ENCODE assay signal across 12 mouse cellular contexts in genomic region chr5:115854370-115854769, GRCm38 (mm10). TPM values are rescaled to one million over a fixed set of nuclear protein-coding genes. Genes with fewer than 3 reads are reported as not detected.
DNase-seq lines count a peak whose midpoint lies in the region; ATAC-seq lines count a peak whose summit lies in the region.
"Had no signal": no experiment of that assay in that cellular context is flagged by ENCODE, and none has a peak within 500 bp of the region (broad histone marks: within the 10 kb centered on the region; RNA-seq: fewer than 3 reads in every experiment).

No protein-coding gene starts in this region.

- no peaks in the 10 kb centered on the region for H3K27me3 ChIP-seq in kidney, embryonic 14.5 days (ENCODE audit: control insufficient read depth, insufficient read depth, low read length)
- no peaks in the 10 kb centered on the region for H3K27me3 ChIP-seq in forebrain, embryonic 11.5 days (ENCODE audit: control insufficient read depth, insufficient read depth, low read length)
- H3K27me3 ChIP-seq: limb, embryonic 15.5 days had no signal

- H3K4me3 ChIP-seq in kidney, embryonic 14.5 days (ENCODE audit: low read length): no peak overlapping the region
- peak overlapping the region; percentile 41 for H3K4me3 ChIP-seq in brown adipose tissue, adult 24 weeks (ENCODE audit: insufficient read depth, low read depth, low read length)
- no peak overlapping the region for H3K4me3 ChIP-seq in forebrain, embryonic 11.5 days (ENCODE audit: low read depth, low read length)
- H3K4me3 ChIP-seq: limb, embryonic 15.5 days; myocyte had no signal

- peaks cover 30% of the 10 kb centered on the region for H3K36me3 ChIP-seq in kidney, embryonic 14.5 days (ENCODE audit: control insufficient read depth, insufficient read depth, low read length)
- H3K36me3 ChIP-seq in forebrain, embryonic 11.5 days (ENCODE audit: control insufficient read depth, insufficient read depth, low read length): peaks cover 11% of the 10 kb centered on the region

- no peak overlapping the region for H3K27ac ChIP-seq in kidney, embryonic 14.5 days (ENCODE audit: low read depth, low read length)
- H3K27ac ChIP-seq in brown adipose tissue, adult 24 weeks (replicated peaks; ENCODE audit: low read depth, low read length): peak overlapping the region; percentile 67
- H3K27ac ChIP-seq in forebrain, embryonic 11.5 days (ENCODE audit: low read depth, low read length): no peak overlapping the region
- H3K27ac ChIP-seq: limb, embryonic 15.5 days had no signal

- no peak overlapping the region for H3K4me2 ChIP-seq in kidney, embryonic 14.5 days (replicated peaks; ENCODE audit: low read depth, low read length)
- H3K4me2 ChIP-seq in forebrain, embryonic 11.5 days (ENCODE audit: low read depth, low read length, severe bottlenecking): no peak overlapping the region
- H3K4me2 ChIP-seq: limb, embryonic 15.5 days had no signal

- no peaks in the 10 kb centered on the region for H3K9me3 ChIP-seq in kidney, embryonic 14.5 days (ENCODE audit: control insufficient read depth, low read length)
- H3K9me3 ChIP-seq in forebrain, embryonic 11.5 days (ENCODE audit: control insufficient read depth, low read length): no peaks in the 10 kb centered on the region
- H3K9me3 ChIP-seq: limb, embryonic 15.5 days had no signal

- ATAC-seq in kidney, embryonic 14.5 days (ENCODE audit: low FRiP score, low TSS enrichment): no peak
- ATAC-seq in forebrain, embryonic 11.5 days (replicated peaks; ENCODE audit: low FRiP score): no peak
- no peak for ATAC-seq in erythroid progenitor cell, adult 5-6 weeks (replicated peaks; ENCODE audit: low FRiP score, poor library complexity, severe bottlenecking)

- H3K9ac ChIP-seq in kidney, embryonic 14.5 days (ENCODE audit: low read depth, low read length): no peak overlapping the region
- H3K9ac ChIP-seq in forebrain, embryonic 11.5 days (ENCODE audit: low read length): no peak overlapping the region
- H3K9ac ChIP-seq: limb, embryonic 15.5 days had no signal

- 88% methylated on average over 12 of the region's 12 CpGs for WGBS in kidney, embryonic 14.5 days
- whole genome bisulfite sequencing in forebrain, embryonic 11.5 days: 88% methylated on average over 12 of the region's 12 CpGs

- peak; percentile 66 for DNase-seq in kidney, adult 9 months
- peak; percentile 64 for DNase-seq in kidney, postnatal 14 days
- peak; percentile 18 to 40 for DNase-seq in natural killer cell, adult 2 months (ENCODE audit: low spot score in 2 of 2)
- DNase-seq in spleen, postnatal 4 days (ENCODE audit: low spot score in 2 of 2): no peak
- no peak for DNase-seq in forebrain, embryonic 11.5 days (ENCODE audit: low spot score)
- DNase-seq: cerebellum, postnatal 36 days; spleen, adult 18-20 months had no signal

- no peaks in the 10 kb centered on the region for H3K4me1 ChIP-seq in kidney, embryonic 14.5 days (ENCODE audit: control insufficient read depth, insufficient read depth, low read length)
- H3K4me1 ChIP-seq in brown adipose tissue, adult 24 weeks (ENCODE audit: control insufficient read depth, insufficient read depth, insufficient read length, low read length): no peaks in the 10 kb centered on the region
- no peaks in the 10 kb centered on the region for H3K4me1 ChIP-seq in forebrain, embryonic 11.5 days (replicated peaks; ENCODE audit: control insufficient read depth, insufficient read depth, low read length)
- H3K4me1 ChIP-seq: limb, embryonic 15.5 days had no signal

RNA-seq across cellular contexts. Expression of gene Cit, which starts 9.3 kb away (rescaled TPM):
- 31.9 and 34.9 TPM in 2 replicates for polyA plus RNA-seq in kidney, embryonic 14.5 days (2014; fragmentation: Nextera tagmentation; extraction: Ambion mirVana)
- 0.12 and 0.13 TPM in 2 replicates for polyA plus RNA-seq in brown adipose tissue, adult 24 weeks (2012; ENCODE audit: insufficient read depth, insufficient read length, missing spikeins)
- 44.9 and 48.9 TPM in 2 replicates for polyA plus RNA-seq in forebrain, embryonic 11.5 days (2014; fragmentation: Nextera tagmentation; extraction: Ambion mirVana)
- 133 and 146 TPM in 2 replicates for total RNA-seq in erythroid progenitor cell, adult 5-6 weeks (2015; ENCODE audit: low replicate concordance)
- 411 and 513 TPM in 2 replicates for total RNA-seq in erythroid progenitor cell, adult 5-6 weeks (2017; ENCODE audit: low replicate concordance)

Comparison
In these comparisons a context has a peak if more than half of its experiments do, and no peak if none do; other contexts are left out.
1. DNase-seq: peak in kidney, adult 9 months (single experiment), kidney, postnatal 14 days (single experiment) and natural killer cell, adult 2 months (2 of 2); none in spleen, postnatal 4 days (0 of 2) and forebrain, embryonic 11.5 days (single experiment).
2. RNA of gene Cit, which starts 9.3 kb away (polyA plus RNA-seq): 44.9 to 48.9 TPM in forebrain, embryonic 11.5 days and 31.9 to 34.9 TPM in kidney, embryonic 14.5 days; 0.12 to 0.13 TPM in brown adipose tissue, adult 24 weeks; every median in the first group is over 10 times any median in the second.